Mouse (Mus musculus) neutrophil, adult 5-6 weeks (primary cell): ENCODE results near the gene Cnr2. TPM values are rescaled to one million over a fixed set of nuclear protein-coding genes. Genes with fewer than 3 reads are reported as not detected.
"Not testable (repeated sequence)": the region's sequence is repeated elsewhere in the genome, so short reads cannot be mapped to it uniquely, and the experiment has no call there.

Source experiments
- ATAC-seq: fragments of 151-379, 151-347 bp; 2 replicates; pipeline ENCODE4 v1.8.0; 2017; ENCODE audit warnings: mild to moderate bottlenecking, moderate TSS enrichment; ENCODE audit not compliant: insufficient number of reproducible peaks, poor library complexity, low FRiP score, severe bottlenecking; ENCODE audit errors: extremely low read depth
- total RNA-seq: library from RNA; stranded (forward); fragments of 200-1000 nt; gene quantifications from 2 replicates; pipeline ENCODE4 v1.2.3, GENCODE M21; 2017

The Cnr2 gene
- total RNA-seq, 1 experiment from 2014 or later, result 72.5 TPM

DNA sequence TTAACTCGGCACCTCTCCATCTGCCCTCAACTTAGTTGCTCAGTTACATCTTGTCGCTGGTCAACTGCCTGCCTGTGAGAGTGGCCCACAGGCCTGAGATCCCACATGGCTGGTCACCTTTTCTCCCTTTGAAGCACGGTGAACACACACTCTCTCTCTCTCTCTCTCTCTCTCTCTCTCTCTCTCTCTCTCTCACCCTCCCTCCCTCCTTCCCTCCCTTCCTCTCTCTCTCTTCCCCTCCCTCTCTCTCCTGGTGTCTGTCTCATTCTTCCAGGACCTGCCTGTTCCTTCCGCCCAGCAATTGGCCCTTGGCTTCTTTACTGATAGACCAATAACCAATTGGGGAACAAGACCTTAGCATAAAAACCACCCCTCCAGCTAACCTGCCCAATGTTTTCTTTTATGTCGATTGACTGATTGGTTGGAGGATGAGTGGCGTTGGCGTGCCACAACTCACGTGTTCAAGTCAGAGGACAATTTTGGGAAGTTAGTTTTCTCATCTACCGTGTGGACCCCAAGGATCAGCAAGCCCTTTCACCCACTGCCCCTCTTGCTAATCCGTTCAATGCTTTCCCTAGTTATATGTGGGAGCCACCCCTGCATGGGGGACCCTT lies 31.1 kb downstream of the Cnr2 start:
- ATAC-seq, result no peak

DNA sequence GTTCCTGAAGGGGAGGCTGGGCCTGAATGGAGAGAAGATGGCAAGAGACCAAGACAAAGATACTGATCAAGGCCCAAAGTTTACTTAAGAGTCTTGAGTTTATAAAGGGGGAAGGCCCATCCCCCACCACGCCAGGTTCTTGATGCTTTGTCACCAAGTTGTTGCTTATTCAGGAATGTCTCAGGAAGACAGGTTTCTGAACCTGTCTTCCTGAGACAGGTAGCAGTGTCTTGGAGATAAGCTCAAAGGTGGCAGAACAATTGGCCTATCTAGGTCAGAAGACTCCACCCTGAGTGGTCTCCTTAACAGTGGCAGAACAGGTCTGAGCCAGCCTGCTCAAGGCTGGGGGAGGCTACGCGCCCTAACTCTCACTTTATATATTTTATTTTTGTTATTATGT lies 31.7 kb downstream of the Cnr2 start:
- no peak for ATAC-seq

DNA sequence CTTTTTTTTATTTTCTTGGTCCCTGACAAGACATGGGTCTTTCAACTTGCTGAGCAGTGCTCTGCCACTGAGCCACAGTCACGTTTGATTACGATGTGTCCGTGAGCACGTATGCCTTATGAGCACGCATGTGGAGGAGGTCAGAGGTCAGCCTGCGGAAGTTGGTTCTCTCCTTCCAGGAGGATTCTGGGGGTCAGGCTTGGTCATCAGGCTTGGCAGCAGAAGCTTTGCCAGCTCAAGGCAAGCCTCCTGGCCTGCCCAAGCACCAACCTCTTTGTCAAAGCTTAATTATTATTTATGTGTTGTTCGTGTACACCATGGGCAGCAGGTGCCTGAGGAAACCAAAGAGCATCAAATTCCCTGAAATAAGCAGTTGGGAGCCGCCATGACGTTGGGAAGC lies 33.2 kb downstream of the Cnr2 start:
- ATAC-seq, result no peak

DNA sequence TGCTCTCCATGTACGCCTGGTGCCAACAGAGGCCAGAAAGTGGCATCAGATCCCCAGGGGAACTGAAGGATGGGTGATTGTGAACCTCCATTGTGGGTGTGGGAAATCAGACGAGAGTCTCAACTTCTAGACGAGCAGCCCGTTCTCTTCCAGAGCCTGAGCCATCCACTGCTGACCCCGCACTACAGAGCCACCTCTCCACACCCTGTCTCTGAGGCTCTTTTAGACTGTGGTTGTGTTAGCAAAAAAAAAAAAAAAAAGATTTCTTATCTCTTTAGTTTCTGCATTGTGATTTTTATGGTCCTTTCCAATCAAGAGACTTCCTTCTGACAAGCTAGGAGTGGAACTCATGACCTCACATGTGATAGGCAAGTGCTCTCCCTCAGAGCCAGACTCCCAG lies 34.2 kb downstream of the Cnr2 start:
- ATAC-seq, result no peak

DNA sequence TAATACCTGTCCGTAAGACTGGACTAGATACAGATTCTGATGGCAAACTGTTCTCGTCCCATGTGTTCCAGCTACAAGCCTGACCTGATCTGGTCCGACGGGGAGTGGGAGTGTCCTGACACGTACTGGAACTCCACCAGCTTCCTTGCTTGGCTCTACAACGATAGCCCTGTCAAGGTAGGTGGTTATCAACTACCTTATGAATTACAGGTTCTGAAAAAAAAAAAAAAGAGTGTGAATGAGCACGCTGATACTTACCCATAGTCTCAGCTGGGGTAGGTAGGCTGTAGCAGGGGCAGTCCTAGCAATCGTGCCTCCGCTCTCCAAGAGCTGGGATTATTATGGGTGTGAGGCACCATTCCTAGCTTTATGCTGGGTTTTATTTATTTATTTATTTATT lies 34.6 kb downstream of the Cnr2 start:
- ATAC-seq, result no peak

DNA sequence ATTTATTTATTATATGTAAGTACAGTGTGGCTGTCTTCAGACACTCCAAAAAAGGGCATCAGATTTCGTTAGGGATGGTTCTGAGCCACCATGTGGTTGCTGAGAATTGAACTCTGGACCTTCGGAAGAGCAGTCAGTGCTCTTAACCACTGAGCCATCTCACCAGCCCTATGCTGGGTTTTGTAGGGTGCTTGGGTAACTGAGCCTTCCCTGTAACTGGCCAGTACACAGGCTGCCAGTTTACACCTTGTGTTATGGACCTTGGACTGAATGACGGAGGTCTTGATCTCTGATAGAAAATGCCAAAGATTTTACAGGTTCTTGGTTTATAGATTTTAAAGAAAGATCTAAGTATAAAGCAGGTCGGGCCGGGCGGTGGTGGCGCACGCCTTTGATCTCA lies 35.0 kb downstream of the Cnr2 start:
- no peak for ATAC-seq

DNA sequence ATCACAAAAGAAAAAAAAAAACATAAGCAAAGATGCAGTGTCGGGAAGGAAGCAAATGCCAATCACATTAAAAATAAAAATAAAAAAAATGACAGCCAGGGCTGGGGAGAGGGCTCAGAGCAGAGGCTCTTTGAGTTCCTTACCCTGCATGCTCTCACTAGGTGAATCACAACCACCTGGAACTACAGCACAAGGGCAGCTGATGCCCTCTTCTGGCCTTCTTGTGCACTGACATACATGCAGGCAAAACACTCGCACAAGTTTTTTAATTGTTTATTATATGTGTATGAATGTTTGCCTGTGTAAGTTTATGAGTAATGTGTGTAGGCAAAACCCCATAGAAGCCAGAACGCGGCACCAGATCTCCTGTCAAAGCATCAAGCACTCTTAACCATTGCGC lies 36.6 kb downstream of the Cnr2 start:
- peak; percentile 80; the same call in 1 of the 2 replicates for ATAC-seq

DNA sequence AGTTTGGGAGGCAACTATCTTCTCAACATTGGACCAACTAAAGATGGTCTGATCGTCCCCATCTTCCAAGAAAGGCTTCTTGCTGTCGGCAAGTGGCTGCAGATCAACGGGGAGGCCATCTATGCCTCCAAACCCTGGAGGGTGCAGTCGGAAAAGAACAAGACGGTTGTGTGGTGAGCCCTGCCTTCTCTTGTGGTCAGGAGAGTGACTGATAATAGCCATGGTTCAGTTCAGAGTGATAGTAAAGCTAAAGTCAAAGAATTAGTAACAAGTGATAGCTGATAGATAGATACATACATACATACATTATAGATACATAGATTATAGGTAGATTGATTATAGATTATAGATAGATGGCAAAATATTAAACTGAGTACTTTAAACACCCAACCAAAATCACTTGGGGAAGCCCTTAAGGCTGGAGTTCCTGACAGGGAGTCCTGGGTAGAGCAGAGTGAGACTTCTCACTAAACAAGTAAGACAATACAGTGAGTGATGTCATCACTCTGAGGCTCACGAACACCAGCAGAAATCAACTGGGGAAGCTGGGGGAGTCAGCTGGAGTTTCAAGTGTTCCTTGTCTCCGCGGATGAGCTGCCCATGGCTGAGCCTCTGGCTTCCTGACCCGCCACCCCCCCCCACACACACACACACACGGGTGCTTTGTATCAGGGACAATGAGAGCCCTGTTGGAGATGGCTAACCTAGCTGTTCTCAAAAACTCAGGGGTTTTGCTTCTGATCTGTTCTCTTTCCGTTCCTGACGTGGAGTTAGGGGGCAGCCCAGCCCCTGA lies 39.7 kb downstream of the Cnr2 start:
- ATAC-seq, result no peak

DNA sequence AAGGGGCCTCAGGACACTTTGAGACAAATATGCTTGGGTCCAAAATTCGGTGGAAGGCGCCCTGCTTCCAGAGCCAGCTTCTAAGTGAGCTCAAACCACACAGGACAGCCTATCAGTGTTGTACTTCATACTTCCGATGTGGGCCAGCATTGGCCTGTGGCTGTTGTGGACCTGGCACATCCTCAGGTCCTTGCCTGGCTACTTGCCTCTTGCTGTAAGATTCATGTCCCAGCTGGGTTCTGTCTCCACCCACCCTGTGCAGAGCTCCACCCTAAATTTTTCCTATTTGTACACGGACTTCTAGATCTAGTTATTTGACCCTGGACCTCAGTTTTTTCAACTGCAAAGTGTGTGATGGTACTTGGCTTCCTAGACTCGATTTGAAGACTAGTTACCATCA lies 40.3 kb downstream of the Cnr2 start:
- no peak for ATAC-seq

DNA sequence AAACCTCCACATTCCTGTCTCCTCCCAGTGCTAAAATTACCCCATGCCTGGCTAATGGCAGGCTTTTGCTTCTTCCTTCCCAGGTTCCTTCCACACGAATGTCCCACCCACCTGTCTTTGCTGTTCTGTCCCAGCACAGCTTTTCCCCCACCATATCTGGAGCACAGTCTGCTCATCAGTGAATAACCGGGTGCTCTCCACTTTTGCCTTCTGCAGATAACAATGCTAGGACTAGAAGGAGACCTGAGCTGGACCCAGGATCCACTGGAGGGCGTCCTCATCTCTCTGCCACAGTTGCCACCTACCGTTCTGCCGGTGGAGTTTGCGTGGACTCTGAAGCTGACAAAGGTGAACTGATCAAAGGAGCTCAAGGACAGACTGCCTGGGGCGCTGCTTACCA lies 43.7 kb downstream of the Cnr2 start:
- ATAC-seq, result no peak

DNA sequence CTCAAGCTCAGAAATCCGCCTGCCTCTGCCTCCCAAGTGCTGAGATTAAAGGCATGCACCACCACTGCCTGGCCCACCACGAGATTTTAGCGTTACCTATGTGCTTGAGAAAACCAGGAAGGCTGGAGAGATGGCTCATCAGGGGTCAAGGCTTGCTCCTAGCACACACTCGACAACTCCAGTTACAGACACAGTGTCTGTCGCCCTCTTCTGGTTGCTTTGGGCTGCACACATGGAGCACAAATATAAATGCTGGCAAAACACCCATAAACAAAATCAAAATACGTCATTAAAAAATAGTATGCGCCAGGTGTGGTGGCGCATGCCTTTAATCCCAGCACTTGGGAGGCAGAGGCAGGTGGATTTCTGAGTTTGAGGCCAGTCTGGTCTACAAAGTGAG lies 45.8 kb downstream of the Cnr2 start:
- not testable (repeated sequence) for ATAC-seq

DNA sequence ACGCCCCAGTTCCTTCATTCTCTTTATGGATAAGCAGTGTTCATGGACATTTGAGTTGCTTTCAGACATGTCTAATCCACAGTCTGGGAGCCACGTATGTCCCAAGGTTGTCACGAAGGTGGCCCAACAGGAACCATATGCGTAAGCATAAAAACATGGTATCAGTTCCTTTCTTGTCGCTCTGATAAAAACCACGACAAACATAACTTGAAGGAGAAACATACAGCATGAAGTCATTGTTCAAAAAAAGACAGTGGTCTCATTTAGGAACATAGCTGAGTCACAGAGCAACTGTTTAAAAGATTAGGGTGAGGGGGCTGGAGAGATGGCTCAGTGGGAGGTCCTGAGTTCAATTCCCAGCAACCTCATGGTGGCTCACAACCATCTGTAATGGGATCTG lies 47.0 kb downstream of the Cnr2 start:
- ATAC-seq, result no peak

DNA sequence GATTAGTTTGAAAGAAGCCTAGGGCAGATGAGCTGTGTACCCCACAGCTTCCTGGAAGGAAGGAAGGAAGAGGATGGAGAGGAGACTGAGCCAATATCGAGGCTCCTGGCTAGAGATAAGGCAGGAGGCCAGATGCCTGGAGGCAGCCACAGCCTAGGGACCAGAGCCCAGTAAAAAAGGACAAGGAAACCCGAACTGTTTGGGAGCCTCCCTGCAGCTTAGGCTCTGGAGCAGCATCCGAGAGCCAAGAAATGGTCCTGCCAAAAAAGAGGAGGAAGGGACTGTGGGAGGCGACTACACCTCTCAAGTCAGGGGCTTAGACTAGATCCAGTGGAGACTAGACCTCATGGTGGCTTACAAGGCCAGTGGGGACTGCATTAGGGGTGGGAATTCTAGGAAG lies 48.2 kb downstream of the Cnr2 start:
- no peak for ATAC-seq

DNA sequence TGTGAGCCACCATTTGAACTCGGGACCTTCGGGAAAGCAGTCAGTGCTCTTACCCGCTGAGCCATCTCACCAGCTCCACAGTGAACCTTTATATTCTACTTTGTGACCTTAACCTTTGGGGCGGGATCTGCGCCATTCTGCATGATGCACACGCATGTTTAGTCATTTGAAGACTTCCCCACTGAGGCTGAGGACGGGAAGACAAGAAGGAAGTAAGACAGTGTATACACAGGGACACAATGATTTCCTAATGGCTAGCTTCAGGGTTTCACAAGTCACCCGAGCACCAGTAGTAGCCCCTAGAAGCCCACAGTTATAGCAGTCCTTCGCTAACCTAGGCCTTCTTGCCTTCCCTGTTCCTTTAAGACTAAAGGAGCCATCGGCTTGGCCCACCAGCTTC lies 50.5 kb downstream of the Cnr2 start:
- ATAC-seq, result peak; percentile 46

DNA sequence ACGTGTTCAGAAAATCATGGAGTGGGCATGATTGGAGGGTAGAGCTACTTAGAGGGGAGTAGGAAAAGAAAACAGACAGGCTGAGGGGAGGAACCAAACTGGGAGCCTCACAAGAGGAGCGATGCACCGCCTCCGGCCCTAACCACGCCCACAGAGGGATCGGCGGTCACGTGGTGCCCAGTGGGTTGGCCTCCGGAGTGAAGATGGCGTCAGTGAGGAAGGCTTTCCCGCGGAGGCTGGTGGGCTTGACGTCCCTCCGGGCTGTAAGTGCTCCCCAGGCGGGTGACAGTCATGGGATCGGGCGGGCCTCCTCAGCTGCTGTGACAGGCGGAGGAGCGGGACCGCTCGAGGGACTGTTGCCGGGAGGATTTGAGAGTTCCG lies 51.1 kb downstream of the Cnr2 start, which contains the start of gene Hmgcl:
TSS of gene Hmgcl (plus strand) at position 171 of the 381 bp plus-strand sequence.
- ATAC-seq, result peak; percentile 93

DNA sequence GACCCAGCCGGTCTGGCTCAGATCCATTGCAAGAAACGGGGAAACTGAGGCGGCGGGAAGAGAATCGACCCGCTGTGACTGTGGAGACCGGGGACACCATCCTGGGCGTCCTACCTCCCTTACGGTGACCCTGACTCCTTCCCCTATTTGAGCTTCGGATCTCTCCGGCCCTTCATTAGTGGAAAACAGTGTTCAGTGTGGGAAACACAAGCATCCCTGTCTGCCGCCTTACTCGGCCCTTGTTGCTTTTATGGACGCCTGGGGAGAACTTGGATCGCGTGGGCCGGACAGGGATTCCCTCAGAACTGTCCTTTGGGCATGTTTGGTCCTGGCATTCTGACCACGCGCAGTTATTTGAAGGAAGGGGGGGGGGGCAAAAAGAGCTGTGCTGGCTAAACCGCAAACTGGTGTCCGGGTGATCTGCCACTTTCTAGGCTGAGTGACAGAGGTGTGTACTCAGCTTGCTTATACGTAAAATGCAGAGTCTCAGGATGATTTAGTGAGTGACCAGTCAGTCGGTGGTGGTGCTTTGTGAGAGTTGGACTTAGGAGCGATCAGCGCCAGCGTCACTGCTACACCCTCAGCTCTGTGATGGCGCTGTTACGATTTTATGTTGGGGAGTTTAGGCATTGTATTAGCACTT lies 51.6 kb downstream of the Cnr2 start:
- ATAC-seq, result no peak

DNA sequence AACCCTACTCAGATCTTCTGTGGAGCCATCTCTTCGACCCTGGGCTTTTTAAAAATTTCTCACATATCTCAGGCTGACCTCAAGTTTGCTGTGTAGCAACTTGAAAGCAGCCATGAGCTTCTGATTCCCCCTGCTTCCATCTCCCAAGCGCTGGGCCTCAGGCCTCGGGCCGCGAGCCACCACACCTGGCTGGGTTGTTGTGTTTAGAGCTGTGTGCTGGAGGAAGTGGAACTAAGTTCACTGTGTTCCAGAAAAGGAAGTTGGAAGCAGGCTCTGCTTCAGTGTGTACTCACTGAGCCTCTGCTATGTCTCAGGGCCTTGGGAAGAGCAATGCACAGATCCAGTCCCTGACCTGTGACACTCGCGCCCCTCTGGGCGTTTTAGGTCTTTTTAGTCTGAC lies 52.9 kb downstream of the Cnr2 start:
- ATAC-seq, result no peak

DNA sequence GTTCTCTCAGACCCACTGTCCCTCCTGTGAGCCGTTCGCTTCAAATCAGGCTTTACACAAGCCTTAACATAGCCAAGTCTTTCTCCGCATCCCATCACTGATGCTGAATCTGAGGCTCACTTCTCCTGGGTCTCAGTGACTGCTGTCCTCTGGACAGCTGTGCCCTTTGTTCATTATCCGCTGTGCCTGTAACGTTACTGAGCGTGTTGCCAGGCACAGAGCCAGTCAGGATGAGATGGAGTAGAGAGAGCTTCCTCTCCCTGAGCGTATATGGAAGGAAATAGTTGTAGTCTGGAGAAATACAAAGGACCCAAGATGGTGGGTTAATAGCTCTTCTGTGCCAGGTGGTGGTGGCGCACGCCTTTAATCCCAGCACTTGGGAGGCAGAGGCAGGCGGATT lies 54.3 kb downstream of the Cnr2 start:
- ATAC-seq, result no peak

DNA sequence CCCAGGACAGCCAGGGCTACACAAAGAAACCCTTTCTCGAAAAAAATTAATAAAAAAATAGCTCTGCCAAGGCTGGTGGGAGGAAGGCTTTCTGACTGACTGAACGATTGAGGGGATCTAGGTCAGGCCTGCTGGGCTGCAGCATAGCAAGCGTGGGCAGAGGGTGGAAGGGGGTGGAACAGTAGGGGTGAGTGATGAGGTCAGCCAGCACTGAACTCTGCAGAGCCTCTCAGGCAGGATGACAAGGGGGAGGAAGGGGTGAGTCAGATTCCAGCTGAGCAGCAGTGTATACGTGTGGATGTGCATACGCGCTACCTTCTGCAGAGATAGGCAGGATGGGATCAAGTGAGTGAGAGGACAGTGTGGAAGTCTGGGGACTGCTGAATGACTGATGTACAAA lies 54.7 kb downstream of the Cnr2 start:
- no peak for ATAC-seq

DNA sequence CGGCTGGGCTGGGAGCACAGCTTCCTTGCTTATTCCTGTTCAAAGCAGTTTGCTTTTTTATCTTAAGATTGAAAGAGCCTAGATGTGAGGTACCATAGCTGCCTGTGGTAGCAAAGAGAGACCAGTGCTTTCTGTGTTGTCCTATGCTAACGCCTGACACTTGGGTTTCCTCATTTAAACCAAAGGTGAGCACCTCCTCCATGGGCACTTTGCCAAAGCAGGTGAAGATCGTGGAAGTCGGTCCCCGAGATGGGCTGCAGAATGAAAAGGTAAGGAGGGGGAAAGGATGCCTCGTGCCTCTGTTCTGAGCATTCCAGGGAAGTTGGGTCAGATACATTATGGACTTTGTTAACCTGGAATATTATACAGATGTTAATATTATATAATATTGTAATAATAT lies 55.2 kb downstream of the Cnr2 start:
- ATAC-seq, result no peak
